Comparison of ENCODE assay signal across 7 mouse cellular contexts in the genomic region with DNA sequence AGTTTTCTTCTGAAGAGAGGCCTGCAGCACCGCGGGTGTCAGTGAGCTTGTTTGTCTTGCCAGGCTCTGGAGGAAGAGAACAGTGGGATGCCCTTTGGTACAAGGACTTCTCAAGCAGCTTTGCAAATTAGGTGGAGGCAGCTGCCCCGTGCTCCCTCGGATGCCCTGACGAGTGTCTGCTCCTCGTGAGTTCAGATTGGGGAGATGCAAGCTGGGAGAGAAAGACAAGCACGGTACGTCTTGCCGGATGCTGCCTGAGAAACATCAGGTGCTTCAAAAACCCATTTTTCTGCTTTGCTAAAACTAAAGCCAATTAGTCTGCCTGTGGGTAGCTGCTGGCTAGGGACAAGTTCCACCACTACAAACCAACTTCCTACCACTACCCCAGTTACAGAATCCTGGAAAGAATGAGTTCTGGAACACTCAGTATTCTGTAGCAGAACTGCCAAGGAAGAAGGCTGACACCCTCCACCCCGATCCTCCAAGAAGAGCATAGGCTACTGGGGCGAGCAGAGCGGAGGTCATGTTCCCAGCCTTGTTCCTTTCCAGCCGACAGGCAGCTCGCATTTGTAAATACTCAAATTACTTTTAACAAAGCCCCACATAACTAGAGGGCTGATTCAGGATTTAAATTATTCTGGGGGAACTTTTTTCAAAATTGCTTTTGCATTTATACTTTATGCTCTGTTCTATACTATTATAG.
DNase-seq lines count a peak whose midpoint lies in the region; ATAC-seq and TF ChIP-seq lines count a peak whose summit lies in the region.

No protein-coding gene starts in this region.

- H3K79me2 ChIP-seq in liver, adult 2 months (ENCODE audit: control insufficient read depth, insufficient read depth, low read length): no peaks in the 10 kb centered on the region

- no peak for TF ChIP-seq CTCF in liver, adult 2 months (IDR thresholded peaks at IDR 0.05; ENCODE audit: low read depth, low read length)
- TF ChIP-seq CTCF in olfactory bulb, adult 2 months (IDR thresholded peaks at IDR 0.05; ENCODE audit: insufficient read depth, low read depth, low read length): no peak
- no peak for TF ChIP-seq CTCF in thymus, adult 2 months (IDR thresholded peaks at IDR 0.05; ENCODE audit: borderline replicate concordance, control insufficient read depth, extremely low read depth, insufficient read depth, low read length, poor library complexity)

- H3K4me1 ChIP-seq in liver, adult 2 months (ENCODE audit: control insufficient read depth, insufficient read depth, low read length): no peaks in the 10 kb centered on the region
- H3K4me1 ChIP-seq in hindbrain, embryonic 12.5 days: peaks cover 13% of the 10 kb centered on the region
- H3K4me1 ChIP-seq in olfactory bulb, adult 2 months (ENCODE audit: control insufficient read depth, insufficient read depth, low read length): peaks cover 12% of the 10 kb centered on the region
- H3K4me1 ChIP-seq in thymus, adult 2 months (replicated peaks; ENCODE audit: control insufficient read depth, insufficient read depth, low read length): peaks cover 18% of the 10 kb centered on the region

- H3K4me3 ChIP-seq in liver, adult 2 months (ENCODE audit: insufficient read depth, low read depth, low read length): no peak overlapping the region
- no peak overlapping the region for H3K4me3 ChIP-seq in hindbrain, embryonic 12.5 days
- H3K4me3 ChIP-seq in olfactory bulb, adult 2 months (ENCODE audit: insufficient read depth, low read depth, low read length): no peak overlapping the region
- no peak overlapping the region for H3K4me3 ChIP-seq in thymus, adult 2 months (ENCODE audit: control insufficient read depth, insufficient read depth, low read length)

- peak overlapping the region; percentile 25 for H3K4me2 ChIP-seq in hindbrain, embryonic 12.5 days (replicated peaks)

- H3K9ac ChIP-seq in liver, adult 2 months (ENCODE audit: low read depth, low read length): no peak overlapping the region
- H3K9ac ChIP-seq in hindbrain, embryonic 12.5 days: no peak overlapping the region

- H3K9me3 ChIP-seq in hindbrain, embryonic 12.5 days (replicated peaks): no peaks in the 10 kb centered on the region

- no peak for TF ChIP-seq POLR2A in liver, adult 2 months (IDR thresholded peaks at IDR 0.05; ENCODE audit: extremely low read depth, insufficient read depth, low read length)
- TF ChIP-seq POLR2A in olfactory bulb, adult 2 months (IDR thresholded peaks at IDR 0.05; ENCODE audit: insufficient read depth, low read depth, low read length): no peak
- TF ChIP-seq POLR2A in thymus, adult 2 months (IDR thresholded peaks at IDR 0.05; ENCODE audit: control insufficient read depth, extremely low read depth, insufficient read depth, low read length, poor library complexity): no peak

- no peaks in the 10 kb centered on the region for H3K36me3 ChIP-seq in liver, adult 2 months (ENCODE audit: control insufficient read depth, insufficient read depth, low read length)
- H3K36me3 ChIP-seq in hindbrain, embryonic 12.5 days: no peaks in the 10 kb centered on the region
- H3K36me3 ChIP-seq in thymus, adult 2 months (ENCODE audit: control insufficient read depth, insufficient read depth, low read length): no peaks in the 10 kb centered on the region

- H3K27ac ChIP-seq in liver, adult 2 months (replicated peaks; ENCODE audit: insufficient read depth, low read depth, low read length): no peak overlapping the region
- H3K27ac ChIP-seq in hindbrain, embryonic 12.5 days: no peak overlapping the region
- H3K27ac ChIP-seq in olfactory bulb, adult 2 months (ENCODE audit: insufficient read depth, low read depth, low read length): 0 out of 2 replicates have a peak overlapping the region, but pooled peaks have one; percentile 30
- no peak overlapping the region for H3K27ac ChIP-seq in thymus, adult 2 months (ENCODE audit: control insufficient read depth, insufficient read depth, low read length)

- no peaks in the 10 kb centered on the region for H3K27me3 ChIP-seq in liver, adult 2 months (ENCODE audit: control insufficient read depth, insufficient read depth, low read length)
- H3K27me3 ChIP-seq in hindbrain, embryonic 12.5 days: peaks cover 16% of the 10 kb centered on the region
- H3K27me3 ChIP-seq in thymus, adult 2 months (ENCODE audit: control insufficient read depth, insufficient read depth, low read length): no peaks in the 10 kb centered on the region

- no peak for ATAC-seq in hindbrain, embryonic 12.5 days (ENCODE audit: low FRiP score)

- 20% methylated on average over 14 of the region's 14 CpGs for WGBS in liver, adult 2 months
- 3% methylated on average over 14 of the region's 14 CpGs for WGBS in hindbrain, embryonic 12.5 days
- 39% methylated on average over 14 of the region's 14 CpGs for WGBS in olfactory bulb, adult 2 months
- WGBS in thymus, adult 2 months: 54% methylated on average over 14 of the region's 14 CpGs

- peak; percentile 9 for DNase-seq in liver, adult 2 months (ENCODE audit: extremely low read depth, low read depth, low spot score)
- no peak for DNase-seq in liver
- DNase-seq in cerebellum, postnatal 36 days: peak; percentile 42 to 55
- no peak for DNase-seq in spleen, postnatal 36 days (ENCODE audit: low spot score in 2 of 2)
- DNase-seq in thymus, adult 2 months: no peak

Comparison
In these comparisons a context has a peak if more than half of its experiments do, and no peak if none do; other contexts are left out.
1. DNase-seq: peak in liver, adult 2 months (single experiment) and cerebellum, postnatal 36 days (2 of 2); none in liver (single experiment), spleen, postnatal 36 days (0 of 2) and thymus, adult 2 months (single experiment).